Mouse (Mus musculus) midbrain, embryonic 10.5 days (tissue): ENCODE data around the gene Ormdl2. TPM values are rescaled to one million over a fixed set of nuclear protein-coding genes. Genes with fewer than 3 reads are reported as not detected.

Source experiments
- polyA plus RNA-seq: library from polyadenylated mRNA; unstranded; fragments of >200 nt; fragmentation: Nextera tagmentation; extraction: Ambion mirVana; gene quantifications from 2 replicates; pipeline ENCODE4 v1.2.1, GENCODE M21; 2016

The Ormdl2 gene
- polyA plus RNA-seq, 1 experiment from 2014 or later, result 100 TPM

Other genes with a start within 250 kb of the Ormdl2 start
- gene Erbb3, start 232.0 kb downstream of the Ormdl2 start, polyA plus RNA-seq, result 0.72 and 1.4 TPM in 2 replicates
- gene Rps26, start 194.9 kb downstream of the Ormdl2 start, polyA plus RNA-seq, result 460 and 529 TPM in 2 replicates
- gene Ikzf4, start 175.7 kb downstream of the Ormdl2 start, polyA plus RNA-seq, result 2.8 and 3.6 TPM in 2 replicates
- gene Suox, start 147.6 kb downstream of the Ormdl2 start, polyA plus RNA-seq, result 13.9 and 14.9 TPM in 2 replicates
- gene Rab5b, start 125.4 kb downstream of the Ormdl2 start, polyA plus RNA-seq, result 73.3 and 86.3 TPM in 2 replicates
- gene Pmel, start 117.5 kb downstream of the Ormdl2 start, polyA plus RNA-seq, result 3.9 and 6.7 TPM in 2 replicates
- gene Cdk2, start 116.6 kb downstream of the Ormdl2 start, polyA plus RNA-seq, result 107 and 110 TPM in 2 replicates
- 3.7 and 4.7 TPM in 2 replicates for gene Dgka, start 76.8 kb downstream of the Ormdl2 start, polyA plus RNA-seq
- gene Pym1, start 73.8 kb downstream of the Ormdl2 start, polyA plus RNA-seq, result 56.6 and 59.1 TPM in 2 replicates
- gene Mmp19, start 30.7 kb downstream of the Ormdl2 start, polyA plus RNA-seq, result 0.44 and 0.66 TPM in 2 replicates
- 50.7 and 57.8 TPM in 2 replicates for gene Dnajc14, start 17.6 kb downstream of the Ormdl2 start, polyA plus RNA-seq
- gene Tmem198b, start 17.3 kb downstream of the Ormdl2 start, polyA plus RNA-seq, result 22.1 and 24.3 TPM in 2 replicates
- gene Sarnp, start 4.3 kb downstream of the Ormdl2 start, polyA plus RNA-seq, result 260 and 264 TPM in 2 replicates
- 9.5 and 10.5 TPM in 2 replicates for gene Gdf11, start 70.1 kb upstream of the Ormdl2 start, polyA plus RNA-seq
- gene Cd63, start 79.3 kb upstream of the Ormdl2 start, polyA plus RNA-seq, result 195 and 196 TPM in 2 replicates
- gene Rdh5, start 101.2 kb upstream of the Ormdl2 start, polyA plus RNA-seq, result 13.3 and 14.9 TPM in 2 replicates
- gene Bloc1s1, start 102.4 kb upstream of the Ormdl2 start, polyA plus RNA-seq, result 216 and 236 TPM in 2 replicates
- 1.7 and 1.9 TPM in 2 replicates for gene Itga7, start 112.2 kb upstream of the Ormdl2 start, polyA plus RNA-seq
- not detected in 2 replicates for gene Mettl7b, start 139.3 kb upstream of the Ormdl2 start, polyA plus RNA-seq
- gene Olfr9, start 167.8 kb upstream of the Ormdl2 start, polyA plus RNA-seq, result not detected in 2 replicates
- gene Olfr763, start 189.1 kb upstream of the Ormdl2 start, polyA plus RNA-seq, result not detected in 2 replicates
- gene Olfr764-ps1, start 218.3 kb upstream of the Ormdl2 start, polyA plus RNA-seq, result not detected in 2 replicates
- gene Olfr765, start 228.4 kb upstream of the Ormdl2 start, polyA plus RNA-seq, result not detected in 2 replicates
- gene Olfr766-ps1, start 247.3 kb upstream of the Ormdl2 start, polyA plus RNA-seq, result not detected in 2 replicates